Mouse (Mus musculus) hindbrain, embryonic 13.5 days (tissue): ENCODE results near the gene Fam53a. TPM values are rescaled to one million over a fixed set of nuclear protein-coding genes. Genes with fewer than 3 reads are reported as not detected.

Experiments
- ATAC-seq: fragments of 200-750 bp; cut with Nextera tagmentation; 2 replicates; pipeline ENCODE4 v1.8.0; 2017; ENCODE audit warnings: moderate TSS enrichment; ENCODE audit not compliant: low FRiP score
- H3K27ac ChIP-seq: fragments of 300-500 bp; sonication (generic); 2 replicates; pipeline ENCODE4 v1.5.1; 2015; ENCODE audit warnings: inconsistent platforms, mild to moderate bottlenecking, moderate library complexity
- H3K27me3 ChIP-seq: fragments of 300-500 bp; sonication (generic); 2 replicates; pipeline ENCODE4 v1.6.1; 2015; ENCODE audit warnings: mild to moderate bottlenecking, inconsistent platforms
- H3K36me3 ChIP-seq: fragments of 300-500 bp; sonication (generic); 2 replicates; pipeline ENCODE4 v1.6.1; 2015; ENCODE audit warnings: mild to moderate bottlenecking, inconsistent platforms
- H3K4me1 ChIP-seq: fragments of 300-500 bp; sonication (generic); replicated peaks from 2 replicates; pipeline ENCODE4 v1.6.1; 2015; ENCODE audit warnings: inconsistent platforms
- H3K4me2 ChIP-seq: fragments of 300-500 bp; sonication (generic); 2 replicates; pipeline ENCODE4 v1.6.1; 2015; ENCODE audit warnings: inconsistent platforms, mild to moderate bottlenecking, moderate library complexity
- H3K4me3 ChIP-seq: fragments of 300-500 bp; sonication (generic); 2 replicates; pipeline ENCODE4 v1.5.1; 2015; ENCODE audit warnings: mild to moderate bottlenecking, inconsistent platforms
- H3K9ac ChIP-seq: fragments of 300-500 bp; sonication (generic); 2 replicates; pipeline ENCODE4 v1.6.1; 2015; ENCODE audit warnings: mild to moderate bottlenecking, inconsistent platforms
- H3K9me3 ChIP-seq: fragments of 300-500 bp; sonication (generic); 2 replicates; pipeline ENCODE4 v1.6.1; 2016; ENCODE audit warnings: inconsistent platforms
- WGBS: fragments of 180-500 bp; shearing (Covaris S2); methylation state at CpG from one replicate; pipeline ENCODE4 v1.1.7; 2015; 5-methylcytosine and 5-hydroxymethylcytosine counted together
- polyA plus RNA-seq: library from polyadenylated mRNA; unstranded; fragments of >200 nt; fragmentation: Nextera tagmentation; extraction: Ambion mirVana; gene quantifications from 2 replicates; pipeline ENCODE4 v1.2.1, GENCODE M21; 2015

The Fam53a gene
- polyA plus RNA-seq, 1 experiment from 2014 or later: 35.8 TPM

- no peak overlapping the region for H3K27ac ChIP-seq
- no peak for ATAC-seq
- WGBS: 52% methylated on average over 18 of the region's 18 CpGs
These were observed 41.9 kb downstream of the Fam53a start for GRCm38 (mm10) chr5:33587498-33588058.

GRCm38 (mm10) chr5:33580336-33580735 is 49.1 kb downstream of the Fam53a start:
- 84% methylated on average over 1 of the region's 1 CpGs for WGBS
- H3K4me3 ChIP-seq: no peak overlapping the region

More at GRCm38 (mm10) chr5:33587498-33588058, 41.9 kb downstream of the Fam53a start:
- H3K4me3 ChIP-seq: no peak overlapping the region
- H3K9me3 ChIP-seq: no peaks in the 10 kb centered on the region
- no peaks in the 10 kb centered on the region for H3K36me3 ChIP-seq
- H3K4me2 ChIP-seq: no peak overlapping the region
- H3K4me1 ChIP-seq: peaks cover 9% of the 10 kb centered on the region
- peaks cover 24% of the 10 kb centered on the region for H3K27me3 ChIP-seq
- no peak overlapping the region for H3K9ac ChIP-seq

GRCm38 (mm10) chr5:33574207-33574606 is 55.2 kb downstream of the Fam53a start:
- 85% methylated on average over 4 of the region's 4 CpGs for whole genome bisulfite sequencing
- Histone ChIP-seq H3K4me3 (no peak overlapping the region), H3K36me3 (no peaks in the 10 kb centered on the region), H3K4me2 (no peak overlapping the region), H3K4me1 (no peaks in the 10 kb centered on the region), H3K27me3 (0 out of 2 replicates have a peak, but pooled peaks cover 7% of the 10 kb centered on the region), H3K9me3 (no peaks in the 10 kb centered on the region), H3K27ac (no peak overlapping the region), H3K9ac (no peak overlapping the region)
- ATAC-seq: no peak

More at GRCm38 (mm10) chr5:33580336-33580735, 49.1 kb downstream of the Fam53a start:
- ATAC-seq: no peak
- H3K27me3 ChIP-seq: no peaks in the 10 kb centered on the region; the same call in none of the 2 replicates
- H3K27ac ChIP-seq: no peak overlapping the region
- no peaks in the 10 kb centered on the region for H3K36me3 ChIP-seq
- no peak overlapping the region for H3K4me2 ChIP-seq
- H3K9me3 ChIP-seq: no peaks in the 10 kb centered on the region
- no peaks in the 10 kb centered on the region for H3K4me1 ChIP-seq
- H3K9ac ChIP-seq: no peak overlapping the region

GRCm38 (mm10) chr5:33565886-33566285 is 63.5 kb downstream of the Fam53a start:
- Histone ChIP-seq H3K4me2 (no peak overlapping the region), H3K36me3 (no peaks in the 10 kb centered on the region), H3K27ac (no peak overlapping the region), H3K9ac (no peak overlapping the region), H3K9me3 (no peaks in the 10 kb centered on the region), H3K4me3 (no peak overlapping the region), H3K4me1 (0 out of 2 replicates have a peak, but pooled peaks cover 7% of the 10 kb centered on the region), H3K27me3 (peaks cover 16% of the 10 kb centered on the region; the same call in 1 of the 2 replicates)
- ATAC-seq: no peak
- 83% methylated on average over 4 of the region's 4 CpGs for WGBS

GRCm38 (mm10) chr5:33556277-33556995 is 73.0 kb downstream of the Fam53a start:
- Histone ChIP-seq H3K36me3 (no peaks in the 10 kb centered on the region), H3K27me3 (peaks cover 4% of the 10 kb centered on the region), H3K4me3 (no peak overlapping the region), H3K27ac (no peak overlapping the region), H3K4me1 (no peaks in the 10 kb centered on the region), H3K9ac (no peak overlapping the region), H3K9me3 (no peaks in the 10 kb centered on the region), H3K4me2 (no peak overlapping the region)
- 69% methylated on average over 14 of the region's 14 CpGs for WGBS
- no peak for ATAC-seq

Other genes starting within 250 kb of the Fam53a start
- 0.38 and 0.45 TPM in 2 replicates for gene Nkx1-1, start 195.7 kb downstream of the Fam53a start, polyA plus RNA-seq
- 0.86 and 0.87 TPM in 2 replicates for gene Gm9903, start 290 bp upstream of the Fam53a start, polyA plus RNA-seq
- gene Slbp, start 22.9 kb upstream of the Fam53a start, polyA plus RNA-seq: 126 and 130 TPM in 2 replicates
- 48.8 and 57.0 TPM in 2 replicates for gene Tacc3, start 28.5 kb upstream of the Fam53a start, polyA plus RNA-seq
- 28.2 and 28.7 TPM in 2 replicates for gene Tmem129, start 28.8 kb upstream of the Fam53a start, polyA plus RNA-seq
- gene Fgfr3, start 92.0 kb upstream of the Fam53a start, polyA plus RNA-seq: 41.1 and 45.7 TPM in 2 replicates
- gene Letm1, start 153.2 kb upstream of the Fam53a start, polyA plus RNA-seq: 58.0 and 58.5 TPM in 2 replicates
- gene Nsd2, start 191.1 kb upstream of the Fam53a start, polyA plus RNA-seq: 74.1 and 77.6 TPM in 2 replicates